Mouse (Mus musculus) NIH3T3 (cell line): Measurements from ENCODE around the gene Cd82.
A peak's percentile ranks its signal among the peaks of the same experiment; 100 is the strongest.

ENCODE experiments used
- DNase-seq: peaks from one replicate; pipeline ENCODE4 v3.0.0-alpha.2; 2012; ENCODE audit warnings: low read depth

The Cd82 gene

DNA sequence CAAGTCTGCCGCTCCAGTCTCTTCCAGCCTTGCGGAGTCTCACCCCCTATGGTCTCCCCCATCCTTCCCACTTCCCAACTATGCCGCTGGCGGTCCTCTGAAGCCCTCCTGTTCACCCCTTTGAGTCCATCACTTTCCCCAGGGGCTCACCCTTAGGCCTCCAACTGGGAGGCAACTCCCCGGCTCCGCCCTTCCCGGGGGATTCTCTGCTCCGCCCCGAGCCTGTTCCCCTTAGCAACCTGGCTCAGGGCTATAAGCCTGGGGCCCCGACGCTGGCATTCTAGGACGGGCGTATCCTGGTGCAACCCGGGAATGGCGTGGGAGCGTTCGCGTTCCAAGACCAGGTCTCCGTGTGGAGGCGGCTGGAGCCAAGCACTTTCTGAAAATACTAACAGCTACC, at the start of gene Cd82:
Gene Cd82, minus strand, starts transcription at position 381 of the 400 bp plus-strand sequence.
- DNase-seq = peak; percentile 71

DNA sequence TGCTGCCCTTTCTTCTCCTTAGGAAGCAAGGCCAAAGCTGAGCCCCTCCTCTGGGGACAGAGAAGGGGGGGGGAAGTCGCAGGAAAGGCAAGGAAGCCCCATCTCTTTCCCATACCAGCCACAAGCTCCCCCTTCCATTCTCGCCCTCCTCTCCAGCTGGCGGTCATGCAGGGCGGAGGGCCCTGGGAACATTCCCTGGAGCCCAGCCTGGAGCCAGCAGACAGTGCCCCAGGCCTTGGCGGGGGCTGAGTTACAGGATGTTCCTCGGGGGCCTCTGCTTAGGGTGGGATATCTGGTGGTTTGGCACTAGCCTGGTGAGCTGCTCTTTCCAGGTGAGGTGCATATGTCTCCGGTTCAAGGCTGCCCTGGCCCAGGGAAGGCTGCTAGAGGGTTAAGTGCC, 49.2 kb upstream of the Cd82 start:
- DNase-seq = no peak

DNA sequence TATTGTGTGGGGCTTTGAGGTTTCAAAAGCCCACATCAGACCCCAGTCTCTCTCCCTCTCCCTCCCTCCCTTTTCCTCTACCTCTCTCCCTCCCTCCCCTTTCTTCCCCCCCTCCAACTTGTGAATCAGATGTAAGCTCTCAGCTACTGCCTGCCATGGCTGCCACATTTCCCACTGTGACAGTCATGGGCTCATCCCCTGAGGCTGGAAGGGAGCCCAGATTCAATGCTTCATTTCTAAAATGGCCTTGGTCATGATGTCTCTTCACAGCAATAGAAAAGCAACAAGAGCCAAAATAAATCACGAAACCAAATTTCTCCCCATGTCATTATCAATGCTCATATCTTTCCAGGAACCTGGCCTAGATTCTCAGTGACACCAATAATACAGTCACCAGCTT, 47.9 kb upstream of the Cd82 start:
- no peak for DNase-seq

DNA sequence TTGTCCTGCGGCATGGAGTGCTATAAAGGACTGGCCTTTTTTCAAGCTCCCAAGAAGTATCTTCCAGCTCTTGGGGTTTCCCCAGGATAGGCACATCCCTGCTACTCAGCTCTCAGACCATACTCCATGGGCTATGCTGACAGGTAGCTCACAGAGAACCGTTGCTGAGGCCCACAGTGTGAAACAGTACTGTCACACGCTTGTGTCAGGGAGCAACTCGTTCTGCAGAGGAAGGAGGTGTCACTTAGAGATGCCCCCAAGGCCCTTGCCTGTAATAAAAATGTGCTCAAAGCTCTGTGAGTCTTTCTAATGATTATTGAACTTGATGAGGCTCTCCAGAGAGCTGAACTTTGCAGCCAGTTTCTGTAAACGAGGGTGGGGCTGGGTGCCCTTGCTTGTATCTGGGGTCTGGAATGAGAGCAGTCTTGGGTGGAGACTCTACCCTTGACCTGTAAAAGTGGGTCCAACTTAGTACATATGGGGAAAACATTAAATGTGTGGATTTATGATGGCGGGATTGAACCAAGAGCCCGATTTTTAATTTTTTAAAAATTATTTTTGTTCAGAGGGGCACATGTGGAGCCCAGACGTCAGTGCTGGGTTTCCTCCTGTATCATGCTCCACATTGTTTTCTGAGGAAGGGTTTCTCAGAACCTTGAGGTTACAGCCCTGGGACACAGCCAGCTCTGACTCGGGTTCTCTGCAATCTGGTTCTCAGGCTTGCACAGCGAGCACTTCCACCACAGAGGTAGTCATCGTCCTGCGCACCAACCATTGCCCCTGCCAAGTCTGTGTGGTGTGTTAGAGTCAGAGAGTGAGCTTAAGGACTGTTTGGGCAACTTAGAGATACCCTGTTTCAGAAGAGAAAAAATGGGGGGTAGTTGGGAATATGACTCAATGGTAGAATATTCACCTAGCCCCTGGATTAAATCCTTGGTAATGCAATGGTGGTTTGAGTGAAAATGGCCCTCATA, 47.1 kb upstream of the Cd82 start:
- DNase-seq = peak; percentile 5

DNA sequence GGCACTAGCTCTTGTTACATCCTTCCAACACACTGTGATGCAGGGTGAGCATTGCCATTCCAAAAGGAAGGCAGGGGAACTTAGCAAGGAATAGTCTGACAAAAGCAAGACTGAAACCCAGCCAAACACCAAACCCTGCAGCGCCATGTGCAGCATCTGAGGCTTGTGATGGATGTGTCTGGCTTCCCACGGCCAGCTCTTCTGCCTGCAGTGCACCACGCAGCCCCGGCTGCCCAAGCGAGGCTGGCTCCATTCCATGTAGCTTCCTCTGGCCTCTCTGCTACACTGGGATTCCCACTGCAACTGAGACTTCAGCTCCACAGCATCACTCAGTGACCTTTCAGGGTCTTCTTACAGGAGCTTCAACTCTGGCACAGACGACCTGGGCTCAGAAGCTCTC, 42.2 kb upstream of the Cd82 start:
- DNase-seq = no peak

DNA sequence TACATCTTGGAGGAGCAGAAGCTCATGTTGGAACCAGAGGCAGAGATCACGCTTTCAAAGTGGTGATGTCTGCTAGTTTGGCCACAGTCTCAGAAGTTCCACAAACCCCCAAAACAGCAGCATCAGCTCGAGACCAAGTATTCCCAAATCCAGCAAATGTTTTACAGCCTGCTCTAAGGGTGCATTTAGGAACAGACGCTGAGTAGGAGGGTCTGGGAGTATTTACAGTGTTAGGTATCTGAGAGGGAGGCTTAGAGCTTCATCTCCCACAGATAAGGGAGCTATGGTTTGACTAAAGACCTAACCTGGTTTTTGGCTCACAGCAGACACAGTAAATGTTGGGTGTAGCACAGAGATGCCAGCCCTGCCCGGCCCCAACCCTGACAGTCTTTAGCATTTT, 40.4 kb upstream of the Cd82 start:
- DNase-seq = no peak

DNA sequence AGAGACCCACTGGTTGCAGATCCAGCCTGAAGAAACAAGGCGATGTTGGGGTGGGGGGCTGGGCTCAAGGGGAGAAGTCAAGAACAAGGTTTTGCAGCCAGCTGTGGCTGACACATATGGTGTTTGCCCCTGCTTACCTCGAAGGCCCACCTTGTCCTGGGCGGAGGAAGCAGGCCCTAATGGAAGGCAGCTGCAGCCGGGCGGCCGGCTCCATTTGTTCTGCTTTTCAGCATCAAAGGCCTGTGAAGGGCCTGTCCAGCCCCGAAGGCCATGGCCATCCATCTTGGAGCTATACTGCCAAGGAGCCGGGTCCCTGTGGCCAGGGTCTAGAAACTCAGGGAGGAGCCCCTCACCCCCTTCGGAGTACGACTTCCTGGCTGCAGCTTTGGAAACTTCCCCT, 38.4 kb upstream of the Cd82 start:
- DNase-seq = no peak

DNA sequence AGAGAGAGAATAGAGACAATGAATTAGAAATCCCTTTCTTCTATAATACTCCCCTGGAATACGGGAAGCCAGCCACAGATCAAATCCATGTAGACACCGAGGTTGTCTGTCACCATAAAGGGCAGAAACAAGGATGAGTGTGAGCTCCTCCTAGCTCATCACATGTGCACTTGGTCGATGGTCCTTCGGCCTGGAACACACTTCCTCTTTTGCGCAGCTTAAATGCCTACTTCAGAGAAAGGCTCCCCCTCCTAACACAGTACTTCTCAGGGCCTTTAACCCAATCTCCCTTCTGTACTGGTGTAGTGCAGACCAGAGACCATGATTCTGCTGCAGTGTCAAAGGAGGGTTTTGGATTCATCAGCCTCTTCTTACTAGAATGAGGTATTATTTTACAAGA, 34.3 kb upstream of the Cd82 start:
- DNase-seq = no peak

DNA sequence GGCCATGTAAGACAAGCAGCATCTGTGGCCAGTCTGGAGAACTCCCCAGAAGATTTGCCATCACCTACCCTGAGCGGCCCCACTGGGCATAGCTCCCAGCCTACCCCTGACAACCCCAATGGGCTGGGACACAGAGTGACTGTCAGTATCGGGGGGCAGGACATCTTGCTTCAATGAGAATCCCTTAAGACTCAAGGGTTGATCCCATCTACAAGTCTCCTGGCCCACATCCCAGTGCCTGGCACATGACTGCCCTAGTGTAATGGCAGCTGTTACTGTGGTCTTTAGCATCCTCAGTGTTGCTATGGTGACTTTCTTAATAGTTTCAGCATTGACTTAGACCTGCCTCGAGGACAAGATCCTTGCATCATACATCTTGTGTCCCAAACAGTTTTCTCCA, 32.2 kb upstream of the Cd82 start:
- DNase-seq = no peak

DNA sequence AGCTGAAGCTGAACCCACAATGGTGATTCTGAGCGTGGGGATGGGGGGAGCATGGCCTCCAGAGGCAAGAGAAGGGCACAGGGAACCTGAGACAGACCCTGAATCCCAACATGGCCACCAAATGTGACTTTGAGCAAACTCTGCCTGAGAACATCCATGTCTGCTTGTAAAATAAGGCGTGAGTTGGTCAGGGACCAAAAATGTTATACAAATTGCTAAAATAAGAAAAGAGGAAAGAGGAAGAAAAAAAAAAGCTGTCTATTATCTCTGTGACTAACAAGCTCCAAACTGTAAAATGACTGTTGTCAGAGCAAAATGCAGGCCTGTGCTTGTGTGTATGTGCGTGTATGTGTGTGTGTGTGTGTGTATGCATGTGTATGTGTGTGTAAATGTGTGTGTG, 30.6 kb upstream of the Cd82 start:
- no peak for DNase-seq

DNA sequence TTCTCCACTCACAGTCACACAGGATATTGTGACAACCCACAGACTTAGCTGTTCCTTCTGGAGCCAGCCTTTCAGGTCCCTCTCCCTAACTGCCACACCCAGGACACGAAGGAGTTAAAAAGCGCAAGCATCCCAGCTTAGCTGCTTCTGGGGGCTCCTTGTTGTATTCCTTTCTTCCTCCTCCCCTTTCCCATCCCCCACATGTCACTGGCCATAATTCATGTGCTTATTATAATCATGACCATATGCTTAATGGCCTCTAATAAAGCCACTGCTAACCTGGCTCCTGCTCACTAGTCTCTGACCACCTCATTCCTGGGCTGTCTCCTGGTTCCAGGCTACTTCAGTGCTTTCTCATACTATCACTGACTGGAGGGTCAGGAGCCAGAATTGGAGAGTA, 27.6 kb upstream of the Cd82 start:
- no peak for DNase-seq

DNA sequence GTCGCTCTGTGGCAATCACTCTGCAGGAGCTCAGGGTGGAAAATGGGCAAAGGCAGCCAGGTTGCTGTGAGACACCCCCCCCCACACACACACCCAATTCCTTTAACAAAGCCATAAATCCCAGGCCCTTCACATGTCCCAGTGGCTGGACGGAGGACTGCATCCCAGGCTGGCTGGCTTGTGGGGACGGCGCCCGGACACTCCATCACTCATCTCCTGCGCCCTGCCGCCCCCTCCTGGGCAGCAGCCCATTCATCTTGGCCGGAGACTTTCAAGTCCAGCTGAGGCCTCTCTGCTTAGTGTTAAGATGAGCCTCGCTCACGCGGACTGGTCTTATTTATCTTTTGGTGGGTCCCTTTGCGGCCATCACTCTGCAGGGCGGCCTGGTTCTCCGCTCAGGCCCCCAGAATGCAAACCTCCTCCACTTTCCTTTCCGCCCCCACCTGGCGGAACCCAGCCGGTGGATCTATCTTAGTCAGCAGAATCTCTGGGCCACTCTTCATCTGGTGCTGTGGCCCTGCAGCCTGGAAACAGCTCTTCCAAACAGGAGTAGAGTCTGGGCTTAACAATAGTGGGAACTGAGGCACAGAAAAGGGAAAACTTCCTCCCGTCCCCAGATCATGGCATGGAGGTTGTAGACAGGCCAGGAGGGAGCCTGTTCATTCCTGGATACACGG, 26.1 kb upstream of the Cd82 start:
- DNase-seq = no peak

DNA sequence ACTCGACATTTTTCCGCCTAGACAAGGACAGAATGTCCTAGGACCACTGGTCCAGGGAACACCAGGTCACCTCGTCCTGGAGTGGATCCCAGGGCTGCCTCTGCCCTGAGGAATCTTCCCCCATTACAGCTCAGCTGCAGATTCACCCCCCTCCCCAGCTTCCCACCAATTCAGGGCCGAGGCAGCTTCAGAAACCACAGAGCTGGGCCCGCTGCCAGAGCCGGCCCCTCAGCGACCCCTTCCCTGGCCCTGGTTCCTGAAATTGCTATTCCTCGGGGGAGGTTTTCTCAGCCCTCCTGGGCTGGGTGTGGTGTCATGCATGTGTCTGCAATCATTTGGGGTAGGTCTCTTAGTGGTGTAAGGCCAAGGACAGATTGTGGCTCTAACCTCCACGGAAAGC, 22.5 kb upstream of the Cd82 start:
- DNase-seq = no peak

DNA sequence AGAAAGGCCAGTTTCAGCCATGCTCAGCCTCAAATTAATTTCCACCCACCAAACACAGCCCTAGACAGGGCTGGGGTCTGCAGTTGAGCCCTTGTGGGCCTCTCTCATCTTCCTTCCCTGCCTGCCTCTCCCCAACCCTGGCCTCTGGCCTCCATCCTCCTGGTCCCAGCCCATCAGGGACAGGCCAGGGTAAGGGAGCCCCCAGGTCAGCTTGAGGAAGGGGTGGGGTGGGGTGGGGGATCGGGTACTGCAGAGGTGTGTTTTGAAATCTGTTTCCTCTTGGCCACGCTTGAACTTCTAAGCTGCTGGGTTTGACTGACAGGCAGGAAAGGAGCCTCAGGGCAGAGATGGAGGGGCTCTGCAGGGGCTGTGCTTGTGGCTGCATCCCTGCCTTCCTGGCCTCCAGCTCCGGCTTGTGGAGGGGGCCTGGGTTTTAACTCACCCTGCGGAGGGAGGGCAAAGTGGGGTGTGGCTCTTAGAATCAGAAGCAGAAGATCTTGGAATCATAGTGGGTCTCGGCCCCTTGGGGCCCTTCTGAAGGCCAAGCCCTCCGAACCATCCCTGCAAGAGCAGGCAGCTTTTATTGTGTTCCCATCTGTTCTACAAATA, 19.2 kb upstream of the Cd82 start:
- DNase-seq = no peak

DNA sequence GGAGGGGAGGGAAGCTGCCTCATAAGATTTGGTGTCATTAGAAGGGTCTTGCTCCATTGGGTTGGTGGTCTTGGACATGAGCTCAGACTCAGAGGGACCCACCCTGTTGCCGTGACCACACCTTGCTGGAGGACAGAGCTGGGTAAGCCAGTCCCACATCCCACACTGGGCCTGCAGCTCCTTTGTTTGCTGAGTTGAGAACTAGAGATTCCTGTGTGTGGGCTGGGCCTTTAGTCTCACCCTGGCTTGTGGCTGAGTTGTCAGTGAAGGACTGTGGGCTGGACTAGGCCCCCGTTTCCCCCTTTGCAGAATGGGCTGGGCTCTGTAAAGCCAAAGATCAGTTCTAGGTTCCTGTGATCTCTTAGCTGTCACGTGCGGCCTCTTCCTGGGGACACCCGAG, 15.8 kb upstream of the Cd82 start:
- DNase-seq = no peak

DNA sequence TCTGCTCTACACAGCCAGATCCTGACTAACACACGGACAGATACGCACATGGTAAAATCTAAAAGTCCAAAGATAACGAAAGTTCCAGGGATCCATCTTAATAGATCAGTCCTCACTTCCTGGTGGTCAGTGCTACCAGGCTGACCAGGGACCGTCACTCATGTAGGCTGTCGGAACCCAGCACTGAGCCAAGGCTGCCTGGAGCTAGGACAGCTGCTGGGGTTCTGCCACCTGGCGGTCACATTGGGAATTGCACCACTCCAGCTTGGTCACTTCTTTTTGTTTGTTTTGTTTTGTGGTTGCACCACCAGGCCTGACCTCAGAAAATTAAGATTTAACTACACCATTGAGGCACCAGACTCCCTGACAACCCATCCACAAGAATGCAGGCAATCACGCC, 14.6 kb upstream of the Cd82 start:
- DNase-seq = peak; percentile 63

DNA sequence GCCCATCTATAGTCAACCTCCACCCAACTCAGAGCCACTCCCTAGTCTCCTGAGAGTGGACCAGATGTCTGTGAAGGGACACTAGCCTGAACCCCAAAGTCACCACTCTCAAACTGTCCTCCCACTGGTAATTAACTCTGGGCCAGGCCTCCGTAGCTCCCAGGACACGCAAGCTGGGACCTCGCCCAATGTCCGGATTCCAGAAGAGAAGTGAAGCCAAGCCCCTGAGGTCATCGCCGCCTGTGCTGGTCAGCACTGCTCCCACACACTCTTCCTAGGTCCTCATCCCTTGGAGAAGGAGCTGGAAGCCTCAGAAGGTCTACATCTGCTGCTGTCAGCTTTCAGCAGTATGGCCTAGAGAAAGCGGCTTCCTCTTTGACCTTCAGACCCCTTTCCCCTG, 13.5 kb upstream of the Cd82 start:
- DNase-seq = no peak

DNA sequence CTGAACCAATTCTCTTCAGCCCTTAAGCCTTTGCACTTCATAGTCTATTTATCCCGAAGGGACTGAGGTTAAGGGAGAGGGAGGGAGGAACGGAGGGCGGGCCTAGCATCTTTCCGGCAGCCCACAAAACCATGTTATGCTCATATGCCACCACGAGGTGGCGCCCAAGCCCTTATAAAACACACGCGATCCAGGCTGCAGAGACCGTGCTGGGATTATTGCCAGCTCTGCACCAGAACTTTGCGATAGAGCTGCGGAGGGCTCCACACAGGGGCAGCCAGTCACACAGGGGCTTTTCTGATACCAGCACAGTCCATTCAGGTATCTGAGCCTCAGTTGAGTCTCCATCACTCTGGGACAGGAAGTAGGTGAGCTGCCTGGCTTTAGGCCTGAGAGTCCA, 12.1 kb upstream of the Cd82 start:
- peak; percentile 96 for DNase-seq

DNA sequence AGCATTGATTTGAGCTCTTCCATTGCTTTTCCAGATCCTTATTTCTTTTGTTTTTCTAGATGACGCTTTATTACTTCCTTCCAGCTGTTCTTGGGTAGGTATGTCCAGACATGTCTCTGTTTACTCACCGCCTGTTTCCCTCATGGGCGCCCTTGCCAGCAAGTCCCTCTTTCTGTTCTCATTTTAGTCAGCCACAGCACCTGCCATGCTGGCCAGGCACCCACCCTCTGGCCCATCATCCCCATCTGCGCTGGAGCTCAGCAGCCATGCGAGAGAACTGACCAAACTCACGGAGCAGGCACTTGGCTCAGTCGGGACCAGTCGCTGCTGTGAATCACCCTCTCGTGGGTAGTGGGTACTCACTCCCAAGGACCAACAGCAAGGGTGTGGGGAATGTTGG, 11.0 kb upstream of the Cd82 start:
- no peak for DNase-seq

DNA sequence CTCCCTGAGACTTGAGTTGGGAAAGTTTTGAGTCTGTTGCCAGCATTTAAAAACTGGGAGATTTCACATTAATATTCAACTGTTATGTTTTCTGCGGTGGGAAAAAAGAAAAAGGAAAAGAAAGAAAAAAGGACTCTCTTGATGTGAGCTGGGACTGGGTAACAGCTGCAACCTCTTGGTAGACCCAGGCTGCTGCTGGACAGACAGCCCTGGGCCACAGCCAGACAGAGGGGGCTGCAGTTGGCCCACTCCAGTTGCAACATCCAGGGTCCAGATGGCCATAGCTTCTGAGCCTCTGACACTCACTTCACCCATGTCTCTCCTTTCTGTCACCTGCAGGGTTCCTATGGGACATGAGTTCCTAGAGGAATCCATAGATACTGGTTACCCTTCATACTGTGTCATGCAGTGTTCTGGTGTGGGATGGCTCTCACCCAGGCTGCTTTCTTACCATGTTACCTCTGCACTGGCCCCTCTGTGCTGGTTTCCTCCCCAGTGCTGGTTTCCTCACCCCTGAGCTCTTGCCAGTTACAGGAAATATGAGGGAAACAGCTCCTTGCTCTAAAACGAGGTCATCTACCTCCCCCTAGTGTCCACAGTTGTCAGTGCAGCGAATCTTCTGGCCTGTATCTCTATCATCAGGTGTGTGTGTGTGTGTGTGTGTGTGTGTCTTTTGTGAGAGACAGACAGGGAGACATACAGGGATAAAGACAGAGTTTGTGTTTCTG, 8.1 kb upstream of the Cd82 start:
- peak; percentile 90 for DNase-seq

DNA sequence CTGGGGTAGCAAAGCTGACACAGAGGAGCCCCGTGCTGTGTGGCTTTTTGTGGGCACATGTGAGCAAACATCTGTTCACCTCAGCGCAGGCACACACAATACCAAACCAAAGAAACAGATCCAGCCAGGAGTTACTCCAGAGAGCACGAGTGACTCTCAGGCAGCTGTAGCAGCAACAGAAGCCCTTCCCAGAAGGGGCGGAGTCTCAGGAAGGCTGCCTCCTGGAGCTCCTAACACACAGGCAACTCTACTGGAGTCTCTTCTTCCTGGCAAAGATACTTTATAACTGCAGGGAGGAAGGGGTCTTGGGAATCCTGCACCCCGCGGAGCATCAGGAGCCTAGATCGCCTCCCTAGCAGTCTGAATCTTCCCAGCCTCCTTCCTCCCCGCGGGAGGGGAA, 7.2 kb upstream of the Cd82 start:
- peak; percentile 80 for DNase-seq

DNA sequence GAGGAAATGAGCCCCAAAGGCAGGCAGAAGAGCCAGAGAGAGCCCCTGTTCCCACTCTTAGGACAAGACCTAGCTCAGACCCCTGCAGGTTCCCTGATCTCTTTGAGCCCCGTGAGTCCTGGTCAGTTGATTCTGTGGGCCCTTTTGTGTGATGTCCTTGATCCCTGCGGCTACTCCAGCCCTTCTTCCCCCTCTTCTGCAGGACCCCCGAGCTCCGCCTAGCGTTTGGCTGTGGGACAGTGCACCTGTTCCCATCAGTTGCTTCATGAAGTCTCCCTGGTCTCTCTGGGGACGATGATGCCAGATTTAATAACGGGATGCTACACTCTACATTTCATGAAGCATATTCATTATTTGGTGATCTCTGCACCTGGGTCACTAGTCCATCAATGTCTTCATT, 6.2 kb upstream of the Cd82 start:
- DNase-seq = no peak
